Mouse (Mus musculus): ENCODE results near the gene Tyw1.

The Tyw1 gene

DNA sequence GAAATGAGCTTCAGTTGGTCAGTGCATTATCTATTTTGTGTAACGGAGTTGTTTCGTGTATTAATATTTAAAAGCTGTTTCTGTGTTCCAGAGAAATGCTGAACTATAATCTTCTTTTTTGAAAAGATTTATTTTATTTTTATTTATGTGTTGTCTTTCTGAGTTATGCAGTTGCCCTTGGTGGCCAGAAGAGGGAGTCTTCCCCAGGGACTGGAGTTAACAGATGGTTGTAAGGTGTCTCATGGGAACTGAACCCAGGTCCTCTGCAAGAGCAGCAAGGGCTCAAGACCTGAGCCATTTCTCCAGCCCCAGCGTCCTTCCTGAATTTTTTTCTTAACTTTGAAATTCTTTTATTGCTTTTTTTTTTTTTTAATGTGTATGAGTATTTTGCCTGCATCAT, 59.5 kb downstream of the Tyw1 start:
- peak; percentile 39 for DNase-seq (ENCODE audit: low read depth, low spot score)

DNA sequence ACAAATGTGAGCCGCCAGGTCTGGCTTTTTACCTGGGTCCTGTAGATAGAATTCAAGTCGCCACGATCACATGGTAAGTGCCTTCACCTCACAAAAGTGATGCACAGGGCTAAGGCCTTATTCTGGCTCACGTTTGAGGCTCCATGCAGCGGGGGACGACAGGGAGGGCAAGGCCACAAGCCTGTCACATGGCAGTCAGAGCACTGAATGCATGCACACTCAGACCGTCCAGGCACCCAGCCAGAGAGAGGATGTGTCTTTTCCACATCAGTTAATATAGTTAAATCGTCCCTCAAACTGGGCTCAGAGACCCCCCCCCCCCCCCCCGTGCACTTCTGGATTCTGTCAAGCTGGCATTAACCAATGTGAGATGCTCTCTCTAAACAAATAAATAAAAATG, 60.9 kb downstream of the Tyw1 start:
- DNase-seq (ENCODE audit: low read depth, low spot score), result no peak

DNA sequence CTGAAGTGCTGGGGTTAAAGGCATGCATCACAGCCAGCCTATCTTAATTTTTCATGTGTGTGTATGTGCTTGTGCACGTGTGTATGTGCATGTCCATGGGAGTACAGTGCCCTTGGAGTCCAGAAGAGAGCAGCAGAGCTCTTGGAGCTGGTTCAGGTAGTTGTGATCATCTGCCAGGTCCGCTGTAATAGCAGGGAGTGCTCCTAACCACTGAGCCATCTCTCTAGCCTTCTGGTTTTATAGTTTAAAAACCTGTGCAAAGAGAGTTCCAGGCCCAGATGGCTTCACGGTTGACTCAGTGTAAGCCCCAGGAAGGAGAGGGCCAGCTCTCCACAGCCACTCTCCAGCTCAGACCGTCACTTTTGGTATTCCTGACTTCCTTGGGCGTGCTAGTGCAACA, 64.4 kb downstream of the Tyw1 start:
- DNase-seq (ENCODE audit: low read depth, low spot score), result no peak

DNA sequence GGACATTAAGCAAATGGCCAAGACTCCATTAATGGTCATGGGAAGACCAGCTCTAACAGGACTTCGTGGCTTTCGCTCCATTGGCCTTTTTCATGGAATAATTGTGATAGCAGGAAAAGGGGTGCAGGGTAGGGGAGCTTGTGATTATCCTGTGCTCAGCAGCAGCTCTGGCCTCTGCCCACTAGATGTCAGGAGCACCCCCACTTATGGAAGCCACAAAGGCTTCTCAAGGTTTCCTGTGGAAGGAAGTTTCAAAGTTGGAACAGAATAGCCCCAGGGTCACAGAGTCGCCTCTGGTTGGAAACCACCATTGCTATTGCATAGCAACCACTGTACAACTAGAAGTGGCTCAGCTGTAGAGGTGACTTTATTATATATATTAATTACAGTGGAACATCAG, 65.1 kb downstream of the Tyw1 start:
- DNase-seq (ENCODE audit: low read depth, low spot score), result no peak

DNA sequence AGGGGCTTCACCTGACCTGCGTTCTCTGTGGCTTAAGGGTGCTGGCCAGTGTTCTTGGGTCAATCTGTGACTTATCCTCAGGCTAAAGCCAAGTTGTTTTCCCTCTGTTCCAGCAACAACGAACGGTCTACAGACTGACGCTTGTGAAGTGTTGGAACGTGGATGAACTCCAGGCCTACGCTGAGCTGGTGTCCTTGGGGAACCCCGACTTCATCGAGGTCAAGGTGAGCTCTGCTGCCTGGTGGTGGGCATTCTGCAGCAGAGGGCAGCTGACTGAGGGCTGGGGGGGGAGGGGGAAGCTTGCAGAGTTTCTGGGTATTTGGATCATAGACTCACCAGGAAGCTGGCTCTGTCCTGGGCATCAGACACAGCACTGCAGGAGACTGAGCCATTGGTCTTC, 70.1 kb downstream of the Tyw1 start:
- no peak for DNase-seq (ENCODE audit: low read depth, low spot score)

DNA sequence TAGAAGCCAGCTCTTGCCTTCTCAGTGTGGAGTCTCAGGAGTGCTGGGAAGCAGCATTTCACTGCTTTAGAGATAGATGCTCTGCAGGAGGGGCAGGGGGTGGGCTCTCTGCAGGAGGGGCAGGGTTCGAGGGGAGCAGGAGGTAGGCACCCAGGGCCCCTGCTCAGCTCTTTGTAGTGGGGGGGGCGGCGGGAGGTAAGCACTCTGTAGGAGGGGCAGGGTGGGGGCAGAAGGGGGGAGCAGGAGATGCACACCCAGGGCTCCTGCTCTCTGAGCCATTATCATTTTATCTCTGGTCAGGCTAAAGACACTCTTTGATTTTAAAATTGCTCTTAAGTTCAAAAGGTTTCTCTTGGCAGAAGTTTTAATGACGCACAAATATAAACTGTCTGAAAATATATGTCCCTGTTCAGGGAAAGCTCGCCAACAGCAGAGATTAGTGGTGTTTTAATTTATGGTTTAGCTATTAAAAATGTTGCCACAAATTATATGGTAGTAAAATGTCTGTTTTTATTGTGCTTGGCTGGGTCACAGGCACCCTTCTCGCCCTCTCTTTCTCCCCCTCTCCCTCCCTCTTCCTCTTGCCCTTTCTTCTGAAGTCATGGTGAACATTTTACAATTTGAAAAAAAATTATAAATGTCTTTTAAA, 72.3 kb downstream of the Tyw1 start:
- no peak for DNase-seq (ENCODE audit: low read depth, low spot score)

DNA sequence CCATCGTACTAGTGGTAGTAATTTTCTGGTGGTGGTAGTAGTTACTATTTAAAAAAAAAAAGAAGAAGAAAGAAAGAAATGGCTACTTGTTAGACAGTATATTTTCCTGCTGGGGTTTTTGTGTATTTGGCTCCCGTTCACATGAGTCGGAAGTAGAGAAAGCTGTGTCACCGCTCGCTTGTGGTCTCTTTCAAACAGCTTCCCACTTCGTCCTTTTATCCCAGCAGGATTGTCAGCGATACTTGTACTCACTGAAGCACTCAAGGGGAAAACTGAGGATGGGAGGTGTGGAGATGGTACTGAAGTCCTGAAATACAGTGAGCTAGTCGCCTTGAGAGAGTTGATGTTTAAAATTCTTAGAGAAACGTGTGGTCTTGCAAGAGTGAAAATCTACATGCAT, 72.9 kb downstream of the Tyw1 start:
- no peak for DNase-seq (ENCODE audit: low read depth, low spot score)

DNA sequence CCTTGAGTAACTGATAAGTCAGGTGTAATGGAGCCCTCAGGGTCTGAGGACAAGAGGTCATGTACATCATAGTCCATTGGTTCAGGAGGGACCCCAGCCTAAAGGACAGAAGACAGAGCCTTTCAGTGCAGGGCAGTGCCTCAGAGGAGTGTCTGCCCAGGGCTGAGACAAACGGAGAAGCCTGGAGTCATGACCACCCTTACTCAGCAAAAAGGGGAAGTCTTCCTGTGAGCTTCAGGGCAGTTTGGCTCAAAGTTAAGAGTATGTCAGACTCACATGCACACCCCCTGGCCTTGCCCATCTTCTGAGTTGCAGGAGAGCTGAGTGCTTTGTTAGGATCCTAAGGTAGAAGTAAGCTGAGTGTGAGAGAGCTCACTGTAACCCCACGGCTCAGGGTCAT, 74.5 kb downstream of the Tyw1 start:
- DNase-seq (ENCODE audit: low read depth, low spot score), result no peak

DNA sequence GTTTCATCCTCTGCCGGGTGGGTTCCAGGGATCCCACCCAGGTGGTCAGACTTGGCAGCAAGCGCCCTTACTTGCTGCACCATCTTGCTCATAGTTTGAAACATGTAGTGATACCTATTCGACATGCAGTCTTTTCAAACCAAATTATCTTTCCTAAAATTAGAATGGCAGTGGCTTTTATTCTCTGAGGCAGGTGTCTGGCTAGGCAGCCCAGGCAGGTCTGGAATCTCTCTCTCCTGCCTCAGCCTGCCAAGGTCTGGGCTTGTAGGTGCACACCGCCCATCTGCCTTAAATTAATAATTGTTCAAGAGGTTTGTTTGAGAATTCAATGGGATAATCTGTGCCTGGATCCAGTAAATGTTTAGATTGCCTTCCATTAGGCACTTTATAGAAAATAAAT, 75.4 kb downstream of the Tyw1 start:
- DNase-seq (ENCODE audit: low read depth, low spot score), result no peak

DNA sequence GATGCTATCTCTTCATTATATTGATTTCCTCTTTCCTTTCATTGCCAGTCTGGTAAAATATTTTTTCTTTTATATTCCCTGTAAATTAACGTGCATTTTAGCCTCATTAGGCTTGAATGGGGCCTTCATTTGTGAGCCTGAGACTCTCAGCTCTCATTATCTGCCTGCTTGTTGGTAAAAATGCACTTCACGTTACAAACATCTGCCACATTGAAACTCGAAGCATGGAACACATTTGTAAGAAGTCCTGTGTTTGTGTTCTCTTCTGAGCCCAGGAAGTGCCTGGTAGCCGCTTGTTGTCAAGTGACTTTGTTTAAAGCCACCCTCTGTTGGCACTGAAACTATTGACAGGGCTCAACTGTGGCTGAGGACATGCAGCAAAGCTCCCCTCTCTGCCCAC, 75.8 kb downstream of the Tyw1 start:
- no peak for DNase-seq (ENCODE audit: low read depth, low spot score)

DNA sequence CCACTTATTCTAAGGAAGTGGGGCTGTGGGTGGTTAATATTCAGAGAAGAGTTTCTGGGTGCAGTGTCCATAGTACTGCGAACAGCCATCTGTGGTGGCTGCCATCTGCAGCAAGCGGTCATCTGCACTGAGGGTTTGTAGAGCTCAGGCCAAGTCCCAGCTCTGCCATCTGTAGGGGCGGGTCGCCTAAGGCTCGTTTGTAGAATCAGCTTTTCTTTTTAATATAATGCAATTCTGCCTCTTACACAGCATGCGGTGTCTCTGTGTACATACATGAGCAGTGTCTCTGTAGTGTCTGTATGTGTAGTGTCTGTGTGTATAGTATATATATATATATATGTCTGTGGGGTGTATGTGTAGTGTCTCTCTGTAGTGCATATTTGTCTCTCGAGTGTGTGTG, 78.1 kb downstream of the Tyw1 start:
- no peak for DNase-seq (ENCODE audit: low read depth, low spot score)

DNA sequence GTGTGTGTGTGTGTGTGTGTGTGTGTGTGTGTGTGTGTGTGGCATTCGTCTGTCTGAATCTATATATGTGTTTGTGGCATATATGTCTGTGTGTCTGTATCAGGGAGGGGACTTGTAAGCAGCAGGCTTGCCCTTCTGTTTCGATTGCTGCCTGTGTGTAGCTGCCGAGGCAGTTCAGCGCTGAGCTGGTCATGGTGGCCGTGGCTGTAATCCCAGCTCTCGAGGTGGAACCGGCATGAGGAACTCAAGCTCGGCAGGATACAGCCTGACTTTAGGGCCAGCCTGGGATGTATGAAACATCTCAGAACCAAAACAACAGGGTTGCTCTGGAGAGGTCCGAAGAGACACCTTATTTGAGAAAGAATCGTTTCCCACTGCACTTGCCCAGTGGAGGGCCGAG, 78.6 kb downstream of the Tyw1 start:
- no peak for DNase-seq (ENCODE audit: low read depth, low spot score)

DNA sequence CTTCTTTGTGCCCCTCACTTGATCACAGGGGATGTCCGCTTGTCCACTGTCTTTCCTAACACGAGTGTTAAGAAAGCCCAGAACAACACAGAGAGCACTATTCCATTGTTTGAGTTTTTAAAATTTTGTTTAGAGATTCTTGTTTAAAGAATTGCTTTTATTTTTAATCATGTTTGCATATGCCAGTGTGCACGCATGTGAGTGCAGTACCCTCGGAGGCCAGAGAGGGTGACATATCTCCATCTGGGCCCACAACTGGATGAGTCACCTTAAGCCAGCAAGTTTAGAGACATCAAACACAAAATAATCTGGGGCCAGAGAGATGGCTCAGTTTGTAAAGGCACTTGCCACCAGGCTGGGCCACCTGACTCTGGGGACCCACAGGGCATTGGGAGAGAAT, 80.0 kb downstream of the Tyw1 start:
- peak; percentile 30 for DNase-seq (ENCODE audit: low read depth, low spot score)

DNA sequence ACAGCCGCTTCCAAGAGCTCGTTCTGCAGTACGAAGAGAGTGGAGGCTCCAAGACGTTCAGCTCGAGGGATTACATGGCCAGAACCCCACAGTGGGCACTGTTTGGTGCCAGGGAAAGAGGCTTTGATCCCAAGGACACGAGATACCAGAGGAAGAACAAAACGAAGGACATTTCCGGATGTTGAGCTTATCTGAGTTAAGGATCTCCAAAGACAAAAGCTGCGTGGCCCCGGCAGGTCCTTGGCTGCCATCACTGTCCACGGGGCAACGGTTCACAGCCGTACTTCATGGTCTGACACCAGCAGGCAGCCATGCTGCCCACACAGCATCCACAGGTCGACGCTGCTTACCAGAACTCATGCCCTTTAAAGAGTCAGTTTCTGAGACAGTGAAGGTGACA, 85.2 kb downstream of the Tyw1 start:
- no peak for DNase-seq (ENCODE audit: low read depth, low spot score)

DNA sequence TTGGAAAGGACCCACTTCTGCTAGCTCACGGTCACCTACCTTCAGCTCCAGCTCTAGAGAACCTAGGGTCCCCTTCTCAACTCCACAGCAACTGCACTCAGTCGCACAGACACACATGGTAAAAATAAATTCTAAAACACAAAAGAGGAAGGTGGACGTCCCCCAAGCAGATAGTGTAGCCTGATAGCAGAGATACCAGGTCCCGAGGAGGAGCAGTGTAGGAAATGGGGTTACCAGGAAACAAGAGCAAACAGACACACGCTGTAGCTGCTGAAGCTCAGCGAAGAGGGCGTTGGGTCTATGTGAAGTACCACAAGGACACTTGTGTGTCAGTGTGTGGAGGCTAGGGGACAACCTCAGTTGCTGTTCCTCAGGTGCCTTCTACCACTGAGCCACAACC, 89.6 kb downstream of the Tyw1 start:
- no peak for DNase-seq (ENCODE audit: low read depth, low spot score)

DNA sequence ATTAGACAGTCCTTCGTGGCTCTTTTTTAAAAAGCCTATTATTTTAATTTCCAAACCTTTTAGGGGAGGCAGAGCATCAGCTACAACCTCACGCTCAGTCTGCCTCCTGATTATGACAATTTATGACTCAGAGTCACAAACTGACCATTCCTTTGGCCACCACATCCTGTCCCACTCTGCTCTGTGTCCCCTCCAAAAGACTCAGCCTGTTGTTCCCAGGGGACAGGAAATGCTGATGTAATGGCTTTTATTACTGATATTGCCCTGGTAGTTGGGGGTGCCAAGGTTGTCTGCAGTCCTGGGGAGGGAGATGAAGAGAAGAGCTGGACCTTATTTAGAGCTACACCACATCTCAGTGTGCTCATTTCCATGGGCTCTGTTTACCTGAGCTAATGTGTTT, 90.5 kb downstream of the Tyw1 start:
- DNase-seq (ENCODE audit: low read depth, low spot score), result no peak

DNA sequence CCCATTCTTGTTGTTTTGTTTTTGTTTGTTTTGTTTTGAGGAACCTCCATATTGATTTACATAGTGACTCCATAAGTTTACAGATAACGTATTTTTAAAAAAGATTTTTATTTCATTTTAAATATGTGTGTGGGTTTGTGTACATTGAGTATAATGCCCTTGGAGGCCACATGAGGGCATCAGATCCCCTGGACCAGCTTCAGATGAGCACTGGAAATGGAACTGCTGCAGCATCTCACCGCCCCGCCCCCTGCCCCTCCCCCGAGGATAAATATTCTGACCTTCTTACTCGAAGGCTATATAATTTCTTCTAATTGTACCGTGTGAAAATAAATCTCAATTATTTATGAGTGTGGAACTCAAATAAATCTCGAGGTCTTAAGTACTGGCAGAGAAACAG, 99.8 kb downstream of the Tyw1 start:
- no peak for DNase-seq (ENCODE audit: low read depth, low spot score)

DNA sequence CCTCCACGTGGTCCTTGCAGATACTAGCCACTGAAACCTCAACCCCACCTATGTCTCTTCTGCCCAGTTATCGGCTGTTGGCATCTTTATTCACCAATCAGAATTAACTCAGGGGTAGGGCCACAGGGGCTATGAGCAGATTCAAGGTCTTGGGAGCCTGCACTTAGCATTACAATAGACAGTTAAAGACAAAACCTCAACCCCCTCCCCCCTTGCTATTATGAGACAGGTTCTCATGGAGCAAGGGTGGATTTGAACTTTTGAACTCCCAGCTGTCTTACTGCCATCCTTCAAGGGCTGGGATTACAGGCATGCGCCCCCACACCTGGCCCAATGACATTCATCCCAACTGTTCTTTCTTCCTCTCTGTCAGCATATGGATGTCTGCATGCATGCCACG, 107.7 kb downstream of the Tyw1 start:
- peak; percentile 81 for DNase-seq (ENCODE audit: low read depth, low spot score)

DNA sequence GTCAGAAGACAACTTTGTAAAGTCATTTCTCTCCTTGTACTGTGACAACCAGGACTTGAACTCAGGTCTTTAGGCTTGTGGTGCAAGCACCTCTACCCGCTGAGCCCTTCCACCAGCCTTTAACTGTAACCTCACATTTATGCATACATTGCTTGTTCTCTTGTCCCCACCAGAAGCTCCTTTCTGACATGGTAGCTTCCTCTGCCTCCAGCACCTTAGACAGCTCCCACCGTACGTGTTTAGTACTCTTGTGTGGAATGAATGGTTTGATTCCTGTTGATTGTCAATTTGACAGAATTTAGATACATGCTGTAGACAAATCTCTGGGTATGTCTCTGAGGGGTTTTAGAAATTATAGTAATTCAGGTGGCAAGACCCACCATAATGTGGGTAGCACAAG, 108.4 kb downstream of the Tyw1 start:
- peak; percentile 80 for DNase-seq (ENCODE audit: low read depth, low spot score)

DNA sequence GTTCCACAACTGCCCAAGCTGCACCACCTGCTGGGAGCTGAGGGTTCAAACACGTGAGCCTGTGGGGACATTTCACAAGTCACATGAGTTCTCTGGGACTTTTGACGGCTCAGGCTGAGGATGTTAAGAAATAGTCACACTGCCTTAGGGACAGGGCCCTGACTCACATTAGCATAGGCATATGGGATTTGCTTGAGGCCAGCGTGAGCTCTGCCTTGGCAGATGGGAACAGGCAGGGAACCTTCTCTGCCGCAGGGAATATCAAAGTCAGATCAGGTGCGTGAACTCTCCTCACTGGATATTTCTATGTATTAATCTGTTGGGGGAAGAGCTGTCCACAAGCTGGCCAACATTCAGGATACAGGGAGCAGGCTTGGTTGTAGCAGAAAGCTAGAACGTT, 112.8 kb downstream of the Tyw1 start:
- DNase-seq (ENCODE audit: low read depth, low spot score), result no peak

DNA sequence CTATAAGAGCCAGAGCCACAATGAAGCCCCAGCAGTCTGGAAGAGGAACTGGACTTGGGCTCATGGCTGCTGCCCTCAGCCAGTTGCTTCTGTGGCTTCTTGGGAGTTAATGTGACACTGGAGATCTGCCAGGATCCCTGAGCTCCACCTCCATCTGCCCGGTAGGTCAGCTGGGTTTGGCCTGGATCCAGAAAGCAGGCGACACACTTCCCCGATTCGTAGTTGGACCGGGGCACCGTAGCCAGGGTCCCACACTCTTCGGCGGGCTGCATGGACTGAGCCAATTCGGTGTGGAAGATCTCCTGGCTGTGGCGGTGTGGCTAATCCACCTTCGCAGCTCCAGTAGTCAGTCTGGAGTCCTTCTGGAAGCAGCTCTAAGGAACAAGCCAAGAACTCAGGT, 113.8 kb downstream of the Tyw1 start, which contains the start of gene Caln1:
Gene Caln1, plus strand, starts transcription at position 219 of the 400 bp plus-strand sequence.
- peak; percentile 25 for DNase-seq (ENCODE audit: low read depth, low spot score)

DNA sequence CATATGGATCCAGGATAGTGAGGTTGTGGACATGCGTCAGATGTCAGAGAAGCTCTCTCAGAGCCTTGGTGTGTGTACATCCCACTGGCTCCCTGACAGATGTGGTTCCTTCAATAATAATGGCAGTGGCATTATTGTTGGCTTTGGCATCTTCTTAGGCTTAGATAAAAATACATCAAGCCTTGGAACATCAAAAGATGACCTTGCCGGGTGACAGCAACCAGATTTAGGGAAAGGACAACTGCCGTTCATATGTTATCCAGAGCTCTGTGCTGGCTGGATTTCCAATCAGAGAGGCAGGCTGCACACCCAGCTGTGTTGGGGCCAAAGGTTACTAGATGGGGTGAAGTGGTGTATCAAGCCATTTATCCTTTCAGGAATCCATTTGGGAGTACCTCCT, 120.0 kb downstream of the Tyw1 start:
- DNase-seq (ENCODE audit: low read depth, low spot score), result no peak

DNA sequence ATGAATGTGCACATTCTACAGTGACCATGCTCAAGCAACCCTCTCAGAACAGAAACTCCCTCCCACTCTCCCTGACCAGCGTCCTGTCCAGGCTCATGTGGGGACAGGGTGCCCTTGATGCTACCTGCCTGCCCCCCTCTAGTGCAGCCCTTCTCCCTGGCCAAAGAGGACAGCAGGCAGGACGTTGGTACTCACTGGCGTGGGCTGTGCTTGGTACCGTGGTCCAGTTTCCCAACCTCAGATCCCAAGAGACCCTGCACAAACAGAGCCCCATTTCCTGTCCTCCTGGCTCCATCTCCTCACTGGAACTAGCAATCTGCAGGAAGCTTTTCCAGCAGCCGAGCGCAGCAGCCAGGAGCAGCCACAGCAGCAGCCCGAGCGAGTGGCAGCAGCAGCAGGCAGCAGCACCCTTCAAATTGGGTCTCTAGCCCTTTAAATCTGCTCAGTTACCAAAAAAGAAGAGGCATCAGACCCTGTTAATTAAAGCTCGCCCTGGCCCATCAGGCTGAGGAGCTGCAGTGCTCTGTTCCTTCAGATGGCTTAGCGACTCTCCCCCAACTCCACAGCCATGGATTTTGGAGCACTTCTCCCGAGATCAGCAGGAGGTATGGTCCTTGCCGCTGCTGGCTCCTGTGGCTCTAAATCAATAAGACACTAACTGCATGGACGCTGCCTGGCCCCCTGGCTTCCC, 128.9 kb downstream of the Tyw1 start, which contains the start of gene A330070K13Rik:
Gene A330070K13Rik, minus strand, starts transcription at position 410 of the 691 bp plus-strand sequence.
- DNase-seq (ENCODE audit: low read depth, low spot score), result no peak

DNA sequence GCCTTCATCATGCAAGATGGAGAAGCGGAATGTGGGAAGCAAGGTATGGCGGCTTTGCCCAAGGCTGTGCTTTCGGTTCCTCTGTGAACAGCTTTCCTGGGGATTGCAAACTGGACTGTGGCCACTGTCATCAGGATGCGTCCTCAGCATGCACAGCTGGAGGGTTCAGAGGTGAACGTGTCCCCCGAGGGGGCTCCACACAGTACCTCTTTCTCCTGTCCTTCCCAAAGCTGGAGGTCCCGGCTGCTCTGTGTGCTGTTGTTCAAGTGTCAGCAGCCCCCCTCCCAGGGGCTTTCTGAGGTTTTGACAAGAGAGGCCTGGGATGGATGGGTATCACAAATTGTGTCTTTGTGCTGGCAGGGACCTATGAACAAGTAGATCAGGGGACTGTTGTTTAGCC, 131.0 kb downstream of the Tyw1 start:
- DNase-seq (ENCODE audit: low read depth, low spot score), result no peak

Measured in ZHBTc4 (cell line).